Mouse (Mus musculus): ENCODE measurements around the gene Usp36. TPM values are rescaled to one million over a fixed set of nuclear protein-coding genes. Genes with fewer than 3 reads are reported as not detected.

Usp36 gene
- polyA plus RNA-seq, 1 experiment: 26.8 TPM

DNA sequence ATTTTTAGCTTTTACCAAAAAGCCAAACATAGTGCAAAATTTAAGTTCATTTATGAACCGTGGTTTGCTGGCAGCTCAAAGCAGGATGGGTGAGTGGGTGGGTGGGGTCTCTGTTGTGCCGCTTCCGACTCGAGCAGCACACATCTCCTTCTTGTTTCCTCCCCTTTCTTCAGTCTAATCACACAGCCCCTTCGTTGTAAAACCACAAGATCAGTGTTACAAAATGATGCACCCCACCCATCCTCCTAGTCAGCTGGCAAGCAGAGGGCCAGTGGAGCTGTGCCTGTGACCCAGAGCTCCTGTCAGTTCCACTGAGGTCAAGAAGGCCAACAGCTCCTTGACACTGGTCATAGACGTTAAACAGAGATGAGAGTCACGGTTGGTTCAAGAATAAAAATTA lies 62.4 kb downstream of the Usp36 start:
- Histone ChIP-seq H3K27ac (ENCODE audit: insufficient read depth, low read length) (no peak overlapping the region), H3K9ac (ENCODE audit: low read depth, poor library complexity, severe bottlenecking) (no peak overlapping the region), H3K4me1 (ENCODE audit: control insufficient read depth, insufficient read depth, low read length) (no peaks in the 10 kb centered on the region), H3K36me3 (ENCODE audit: control insufficient read depth, insufficient read depth, low read length, poor library complexity, severe bottlenecking) (no peaks in the 10 kb centered on the region), H3K27me3 (ENCODE audit: control insufficient read depth, insufficient read depth, low read length, poor library complexity, severe bottlenecking) (no peaks in the 10 kb centered on the region), H3K9me3 (replicated peaks; ENCODE audit: control insufficient read depth, insufficient read depth, low read length, poor library complexity, severe bottlenecking) (no peaks in the 10 kb centered on the region), H3K4me3 (ENCODE audit: low read depth, low read length) (no peak overlapping the region)
- TF ChIP-seq CTCF (IDR thresholded peaks at IDR 0.05; ENCODE audit: low read depth, low read length) (no peak), EP300 (IDR thresholded peaks at IDR 0.05; ENCODE audit: insufficient read depth, low read depth, low read length) (no peak), POLR2A (IDR thresholded peaks at IDR 0.05; ENCODE audit: insufficient read depth, low read length) (no peak)

DNA sequence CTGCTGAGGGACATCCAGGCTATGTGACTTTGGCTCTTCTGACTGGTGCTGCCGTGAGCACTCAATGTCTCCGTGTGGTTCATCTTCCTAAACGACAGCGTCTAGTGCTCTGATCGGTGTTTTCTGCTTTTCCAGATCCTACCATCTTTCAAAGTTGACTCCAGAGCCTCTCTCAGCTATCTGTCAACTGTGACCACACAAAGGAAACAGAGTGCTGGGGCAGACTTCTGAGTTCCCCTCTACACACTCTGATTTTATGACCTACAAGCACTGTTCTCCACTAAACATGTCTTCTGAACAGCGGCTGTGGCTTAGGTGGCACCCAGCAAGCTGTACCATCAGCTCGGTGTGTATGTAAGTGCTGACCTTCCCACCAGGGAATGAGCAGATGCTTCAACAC lies 63.2 kb downstream of the Usp36 start:
- TF ChIP-seq EP300 (IDR thresholded peaks at IDR 0.05; ENCODE audit: insufficient read depth, low read depth, low read length) (no peak), POLR2A (IDR thresholded peaks at IDR 0.05; ENCODE audit: insufficient read depth, low read length) (no peak), CTCF (IDR thresholded peaks at IDR 0.05; ENCODE audit: low read depth, low read length) (no peak)
- no peak overlapping the region for H3K4me3 ChIP-seq (ENCODE audit: low read depth, low read length)
- H3K9ac ChIP-seq (ENCODE audit: low read depth, poor library complexity, severe bottlenecking): no peak overlapping the region
- no peak overlapping the region for H3K27ac ChIP-seq (ENCODE audit: insufficient read depth, low read length)
- no peaks in the 10 kb centered on the region for H3K4me1 ChIP-seq (ENCODE audit: control insufficient read depth, insufficient read depth, low read length)
- no peaks in the 10 kb centered on the region for H3K27me3 ChIP-seq (ENCODE audit: control insufficient read depth, insufficient read depth, low read length, poor library complexity, severe bottlenecking)
- no peaks in the 10 kb centered on the region for H3K9me3 ChIP-seq (replicated peaks; ENCODE audit: control insufficient read depth, insufficient read depth, low read length, poor library complexity, severe bottlenecking)
- H3K36me3 ChIP-seq (ENCODE audit: control insufficient read depth, insufficient read depth, low read length, poor library complexity, severe bottlenecking): no peaks in the 10 kb centered on the region

DNA sequence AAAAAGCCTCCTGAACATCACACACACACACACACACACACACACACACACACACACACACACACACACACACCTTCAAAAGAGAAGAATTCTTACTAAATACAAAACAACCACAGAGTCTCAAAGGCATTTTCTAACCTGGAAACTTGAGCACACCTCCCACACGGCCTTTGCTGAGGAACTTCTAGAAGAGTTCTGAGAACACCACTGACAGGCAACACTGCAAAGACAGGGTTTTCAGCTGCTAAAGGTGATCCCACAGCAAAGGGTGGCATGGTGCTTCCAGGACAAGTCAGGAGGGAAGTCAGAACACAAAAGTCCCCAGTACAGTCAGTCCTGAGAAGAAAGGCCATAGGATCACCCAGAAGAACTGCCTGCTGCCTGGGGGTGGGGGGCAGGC lies 64.2 kb downstream of the Usp36 start:
- no peak overlapping the region for H3K4me3 ChIP-seq (ENCODE audit: low read depth, low read length)
- no peaks in the 10 kb centered on the region for H3K9me3 ChIP-seq (replicated peaks; ENCODE audit: control insufficient read depth, insufficient read depth, low read length, poor library complexity, severe bottlenecking)
- TF ChIP-seq EP300 (IDR thresholded peaks at IDR 0.05; ENCODE audit: insufficient read depth, low read depth, low read length) (no peak), CTCF (IDR thresholded peaks at IDR 0.05; ENCODE audit: low read depth, low read length) (no peak)
- H3K27ac ChIP-seq (ENCODE audit: insufficient read depth, low read length): no peak overlapping the region
- no peak overlapping the region for H3K9ac ChIP-seq (ENCODE audit: low read depth, poor library complexity, severe bottlenecking)
- H3K4me1 ChIP-seq (ENCODE audit: control insufficient read depth, insufficient read depth, low read length): no peaks in the 10 kb centered on the region
- no peaks in the 10 kb centered on the region for H3K27me3 ChIP-seq (ENCODE audit: control insufficient read depth, insufficient read depth, low read length, poor library complexity, severe bottlenecking)
- H3K36me3 ChIP-seq (ENCODE audit: control insufficient read depth, insufficient read depth, low read length, poor library complexity, severe bottlenecking): no peaks in the 10 kb centered on the region

DNA sequence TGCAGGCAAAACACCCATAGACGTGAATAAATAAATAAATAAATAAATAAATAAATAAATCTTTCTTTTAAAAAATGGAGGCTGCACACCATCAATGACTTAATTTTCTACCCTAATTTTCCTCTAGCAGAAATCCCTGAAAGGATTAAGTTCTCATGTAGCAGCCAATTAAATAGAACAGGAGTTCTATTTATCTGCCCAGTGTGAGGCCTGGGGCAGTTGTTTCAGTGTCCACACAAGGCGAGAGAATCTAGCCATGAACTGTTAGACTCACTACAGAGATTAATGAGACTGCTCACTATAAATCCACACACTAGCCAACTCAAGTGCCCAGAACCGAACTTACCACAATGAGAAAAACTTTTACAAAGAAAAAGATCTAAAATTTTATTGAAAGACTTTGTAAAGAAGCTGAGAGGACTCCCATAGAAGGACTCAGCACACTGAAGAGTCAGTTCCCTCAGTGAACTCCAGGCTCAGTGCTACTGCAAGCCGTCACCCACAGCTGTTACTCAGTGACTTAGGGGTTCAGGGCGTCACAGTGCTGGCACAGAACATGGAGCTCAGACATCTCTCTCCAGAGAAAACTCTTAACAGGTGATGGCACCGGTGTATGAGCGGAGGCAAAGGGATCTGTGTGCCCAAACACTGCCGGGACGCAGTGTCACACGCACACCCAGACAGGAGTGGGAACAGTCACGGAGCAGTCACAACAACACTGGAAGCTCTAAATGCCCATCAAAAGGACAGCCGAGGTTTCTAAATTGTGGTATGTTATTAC lies 64.8 kb downstream of the Usp36 start:
- no peak for TF ChIP-seq CTCF (IDR thresholded peaks at IDR 0.05; ENCODE audit: low read depth, low read length)
- TF ChIP-seq POLR2A (IDR thresholded peaks at IDR 0.05; ENCODE audit: insufficient read depth, low read length): no peak
- TF ChIP-seq EP300 (IDR thresholded peaks at IDR 0.05; ENCODE audit: insufficient read depth, low read depth, low read length): no peak
- H3K36me3 ChIP-seq (ENCODE audit: control insufficient read depth, insufficient read depth, low read length, poor library complexity, severe bottlenecking): no peaks in the 10 kb centered on the region
- no peaks in the 10 kb centered on the region for H3K4me1 ChIP-seq (ENCODE audit: control insufficient read depth, insufficient read depth, low read length)
- no peaks in the 10 kb centered on the region for H3K27me3 ChIP-seq (ENCODE audit: control insufficient read depth, insufficient read depth, low read length, poor library complexity, severe bottlenecking)
- H3K9ac ChIP-seq (ENCODE audit: low read depth, poor library complexity, severe bottlenecking): no peak overlapping the region
- H3K9me3 ChIP-seq (replicated peaks; ENCODE audit: control insufficient read depth, insufficient read depth, low read length, poor library complexity, severe bottlenecking): no peaks in the 10 kb centered on the region
- H3K4me3 ChIP-seq (ENCODE audit: low read depth, low read length): no peak overlapping the region
- H3K27ac ChIP-seq (ENCODE audit: insufficient read depth, low read length): no peak overlapping the region

DNA sequence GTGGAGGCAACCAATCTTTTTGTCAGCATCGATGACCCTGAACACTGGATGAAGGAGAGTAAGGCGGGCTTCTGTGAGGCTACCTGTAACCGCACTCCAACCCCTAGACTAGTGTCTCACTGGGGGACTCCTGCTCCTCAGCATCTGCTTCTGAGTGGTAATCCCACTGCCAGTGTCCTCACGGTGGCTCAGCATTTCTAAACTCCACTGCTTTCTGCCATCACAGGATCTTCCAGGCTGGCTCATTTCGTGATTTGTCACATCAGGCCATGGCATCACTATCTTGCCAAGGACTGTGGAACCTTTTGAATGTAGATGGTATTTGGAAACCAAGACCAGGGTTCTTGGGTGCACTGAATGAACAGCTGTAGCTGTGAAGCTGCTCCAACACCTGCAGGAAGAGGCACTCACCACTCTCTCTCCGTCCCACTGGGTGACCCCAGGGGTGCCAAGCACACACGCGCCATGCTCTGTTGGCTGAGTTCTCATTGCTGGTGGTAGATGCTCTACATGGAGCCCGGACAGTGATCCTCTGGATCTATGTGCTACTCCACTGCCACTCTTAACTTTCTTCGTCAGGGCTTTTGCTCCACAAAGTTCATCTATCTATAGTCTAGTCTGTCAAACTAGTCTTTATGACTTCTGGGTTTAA lies 66.5 kb downstream of the Usp36 start:
- no peak overlapping the region for H3K4me3 ChIP-seq (ENCODE audit: low read depth, low read length)
- no peaks in the 10 kb centered on the region for H3K9me3 ChIP-seq (replicated peaks; ENCODE audit: control insufficient read depth, insufficient read depth, low read length, poor library complexity, severe bottlenecking)
- no peaks in the 10 kb centered on the region for H3K4me1 ChIP-seq (ENCODE audit: control insufficient read depth, insufficient read depth, low read length)
- no peaks in the 10 kb centered on the region for H3K27me3 ChIP-seq (ENCODE audit: control insufficient read depth, insufficient read depth, low read length, poor library complexity, severe bottlenecking)
- H3K36me3 ChIP-seq (ENCODE audit: control insufficient read depth, insufficient read depth, low read length, poor library complexity, severe bottlenecking): no peaks in the 10 kb centered on the region
- no peak overlapping the region for H3K27ac ChIP-seq (ENCODE audit: insufficient read depth, low read length)
- no peak for TF ChIP-seq EP300 (IDR thresholded peaks at IDR 0.05; ENCODE audit: insufficient read depth, low read depth, low read length)
- TF ChIP-seq POLR2A (IDR thresholded peaks at IDR 0.05; ENCODE audit: insufficient read depth, low read length): no peak
- TF ChIP-seq CTCF (IDR thresholded peaks at IDR 0.05; ENCODE audit: low read depth, low read length): no peak
- H3K9ac ChIP-seq (ENCODE audit: low read depth, poor library complexity, severe bottlenecking): no peak overlapping the region

DNA sequence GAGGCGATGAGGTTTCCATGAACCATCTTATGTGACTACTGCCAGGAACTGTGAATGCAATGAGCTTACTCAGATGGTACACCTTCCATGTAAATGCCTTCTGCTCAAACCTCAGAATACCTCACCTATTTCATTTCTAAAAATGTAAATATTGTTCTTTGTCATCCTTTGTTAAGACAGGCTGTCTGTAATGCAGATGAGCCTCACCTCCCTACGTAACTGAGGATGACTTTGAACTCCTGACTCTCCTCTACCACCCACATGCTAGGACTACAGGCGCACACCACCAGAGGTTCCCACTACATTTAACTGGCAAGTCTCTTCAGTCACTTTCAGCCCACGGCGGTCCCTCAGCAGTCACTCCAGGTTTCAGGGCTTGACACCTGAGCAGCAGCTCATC lies 67.1 kb downstream of the Usp36 start:
- Histone ChIP-seq H3K27me3 (ENCODE audit: control insufficient read depth, insufficient read depth, low read length, poor library complexity, severe bottlenecking) (no peaks in the 10 kb centered on the region), H3K9me3 (replicated peaks; ENCODE audit: control insufficient read depth, insufficient read depth, low read length, poor library complexity, severe bottlenecking) (no peaks in the 10 kb centered on the region), H3K9ac (ENCODE audit: low read depth, poor library complexity, severe bottlenecking) (no peak overlapping the region), H3K36me3 (ENCODE audit: control insufficient read depth, insufficient read depth, low read length, poor library complexity, severe bottlenecking) (no peaks in the 10 kb centered on the region), H3K27ac (ENCODE audit: insufficient read depth, low read length) (no peak overlapping the region), H3K4me3 (ENCODE audit: low read depth, low read length) (no peak overlapping the region), H3K4me1 (ENCODE audit: control insufficient read depth, insufficient read depth, low read length) (no peaks in the 10 kb centered on the region)
- TF ChIP-seq EP300 (IDR thresholded peaks at IDR 0.05; ENCODE audit: insufficient read depth, low read depth, low read length) (no peak), POLR2A (IDR thresholded peaks at IDR 0.05; ENCODE audit: insufficient read depth, low read length) (no peak), CTCF (IDR thresholded peaks at IDR 0.05; ENCODE audit: low read depth, low read length) (no peak)
